ENCODE assay signal across 11 mouse cellular contexts in the genomic region with DNA sequence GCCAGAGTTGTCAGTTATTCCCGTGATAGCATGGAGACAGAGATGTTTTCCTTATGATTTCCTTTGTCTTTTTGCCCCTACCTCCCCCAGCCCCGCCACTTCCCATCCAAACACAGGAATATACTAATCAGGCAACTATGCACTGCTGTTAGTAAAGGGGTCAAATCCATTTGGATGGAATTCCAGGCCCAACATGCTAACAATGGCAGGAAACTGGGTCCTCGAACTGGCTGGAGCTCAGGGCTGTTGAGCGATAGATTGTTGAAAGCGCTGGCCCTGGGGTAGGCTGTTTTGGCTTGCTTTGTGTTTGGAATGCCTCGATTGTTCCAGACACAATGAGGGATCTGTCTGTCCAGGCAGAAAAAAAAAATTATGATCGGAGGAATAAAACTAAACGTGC.
A peak's percentile ranks its signal among the peaks of the same experiment; 100 is the strongest.
DNase-seq lines count a peak whose midpoint lies in the region; ATAC-seq and TF ChIP-seq lines count a peak whose summit lies in the region.
"Had no signal": no experiment of that assay in that cellular context is flagged by ENCODE, and none has a peak within 500 bp of the region (broad histone marks: within the 10 kb centered on the region; RNA-seq: fewer than 3 reads in every experiment).

No protein-coding gene starts in this region.

- H3K9ac ChIP-seq in midbrain, embryonic 11.5 days (ENCODE audit: low read length) = no peak overlapping the region
- H3K9ac ChIP-seq in midbrain, postnatal 0 days (replicated peaks; ENCODE audit: low read length, poor library complexity, severe bottlenecking) = no peak overlapping the region
- no peak overlapping the region for H3K9ac ChIP-seq in heart, embryonic 13.5 days
- H3K9ac ChIP-seq: limb, embryonic 12.5 days; neural tube, embryonic 13.5 days had no signal

- H3K4me1 ChIP-seq in midbrain, embryonic 11.5 days (ENCODE audit: control insufficient read depth, insufficient read depth, low read length) = no peaks in the 10 kb centered on the region
- H3K4me1 ChIP-seq in midbrain, postnatal 0 days (ENCODE audit: insufficient read depth, low read length) = no peaks in the 10 kb centered on the region
- peaks cover 63% of the 10 kb centered on the region for H3K4me1 ChIP-seq in heart, embryonic 13.5 days
- peaks cover 8% of the 10 kb centered on the region; the same call in 1 of the 2 replicates for H3K4me1 ChIP-seq in lung, adult 2 months (ENCODE audit: control insufficient read depth, insufficient read depth, low read length)
- H3K4me1 ChIP-seq: limb, embryonic 12.5 days had no signal

- no peak for ATAC-seq in midbrain, embryonic 11.5 days (ENCODE audit: low FRiP score)
- ATAC-seq in midbrain, postnatal 0 days (ENCODE audit: low FRiP score) = no peak
- no peak for ATAC-seq in heart, embryonic 13.5 days (ENCODE audit: extremely low read depth, insufficient number of reproducible peaks, low FRiP score, low TSS enrichment)

- no peaks in the 10 kb centered on the region for H3K27me3 ChIP-seq in midbrain, embryonic 11.5 days (ENCODE audit: control insufficient read depth, insufficient read depth, low read length)
- no peaks in the 10 kb centered on the region for H3K27me3 ChIP-seq in midbrain, postnatal 0 days (ENCODE audit: insufficient read depth, low read length)
- no peaks in the 10 kb centered on the region for H3K27me3 ChIP-seq in heart, embryonic 13.5 days (replicated peaks)
- H3K27me3 ChIP-seq: limb, embryonic 12.5 days; neural tube, embryonic 13.5 days had no signal

- H3K4me2 ChIP-seq in midbrain, embryonic 11.5 days = no peak overlapping the region
- no peak overlapping the region for H3K4me2 ChIP-seq in midbrain, postnatal 0 days (ENCODE audit: low read depth, low read length, poor library complexity, severe bottlenecking)
- H3K4me2 ChIP-seq in heart, embryonic 13.5 days = no peak overlapping the region
- H3K4me2 ChIP-seq: limb, embryonic 12.5 days; neural tube, embryonic 13.5 days had no signal

- no peaks in the 10 kb centered on the region for H3K9me3 ChIP-seq in midbrain, embryonic 11.5 days (ENCODE audit: control insufficient read depth, low read length)
- no peaks in the 10 kb centered on the region for H3K9me3 ChIP-seq in midbrain, postnatal 0 days (ENCODE audit: low read length)
- H3K9me3 ChIP-seq in heart, embryonic 13.5 days = no peaks in the 10 kb centered on the region
- H3K9me3 ChIP-seq: hindbrain, embryonic 10.5 days; limb, embryonic 12.5 days; neural tube, embryonic 13.5 days had no signal

- no peak for TF ChIP-seq POLR2A in lung, adult 2 months (IDR thresholded peaks at IDR 0.05; ENCODE audit: borderline replicate concordance, extremely low read depth, low read depth, low read length)

- H3K4me3 ChIP-seq in midbrain, embryonic 11.5 days (ENCODE audit: low read depth, low read length) = no peak overlapping the region
- no peak overlapping the region for H3K4me3 ChIP-seq in midbrain, postnatal 0 days (ENCODE audit: low read depth, low read length)
- no peak overlapping the region for H3K4me3 ChIP-seq in heart, embryonic 13.5 days
- no peak overlapping the region for H3K4me3 ChIP-seq in lung, adult 2 months (replicated peaks; ENCODE audit: extremely low read depth, low read depth, low read length)
- H3K4me3 ChIP-seq: hindbrain, embryonic 10.5 days; limb, embryonic 12.5 days; neural tube, embryonic 13.5 days had no signal

- no peak for TF ChIP-seq CTCF in midbrain, postnatal 0 days (IDR thresholded peaks at IDR 0.05)
- TF ChIP-seq CTCF in lung, adult 2 months (IDR thresholded peaks at IDR 0.05; ENCODE audit: insufficient read depth, low read length) = no peak

- H3K27ac ChIP-seq in midbrain, embryonic 11.5 days (ENCODE audit: low read depth, low read length) = no peak overlapping the region
- H3K27ac ChIP-seq in midbrain, postnatal 0 days (ENCODE audit: low read depth, low read length) = no peak overlapping the region
- H3K27ac ChIP-seq in heart, embryonic 13.5 days (replicated peaks) = peak overlapping the region; percentile 79
- H3K27ac ChIP-seq: hindbrain, embryonic 10.5 days; limb, embryonic 12.5 days; neural tube, embryonic 13.5 days had no signal

- no peaks in the 10 kb centered on the region for H3K36me3 ChIP-seq in midbrain, embryonic 11.5 days (ENCODE audit: control insufficient read depth, insufficient read depth, low read length)
- no peaks in the 10 kb centered on the region for H3K36me3 ChIP-seq in midbrain, postnatal 0 days (ENCODE audit: insufficient read depth, low read length)
- H3K36me3 ChIP-seq in heart, embryonic 13.5 days = no peaks in the 10 kb centered on the region
- H3K36me3 ChIP-seq: hindbrain, embryonic 10.5 days; limb, embryonic 12.5 days; neural tube, embryonic 13.5 days had no signal

- 77% methylated on average over 8 of the region's 8 CpGs for WGBS in midbrain, embryonic 11.5 days
- 71% methylated on average over 8 of the region's 8 CpGs for WGBS in midbrain, postnatal 0 days
- WGBS in heart, embryonic 13.5 days = 51% methylated on average over 8 of the region's 8 CpGs
- 36% methylated on average over 8 of the region's 8 CpGs for WGBS in lung, adult 2 months

- DNase-seq in midbrain, embryonic 11.5 days (ENCODE audit: low spot score, missing footprints) = peak; percentile 28
- no peak for DNase-seq in midbrain, postnatal 0 days (ENCODE audit: low spot score)
- DNase-seq in lung, adult 2 months = peak; percentile 17
- DNase-seq in adrenal gland, postnatal 4 days (ENCODE audit: low spot score in 2 of 2) = no peak
- DNase-seq in frontal cortex, postnatal 25 days (ENCODE audit: low spot score in 2 of 2) = no peak
- no peak for DNase-seq in frontal cortex, adult 2 months (ENCODE audit: extremely low spot score in 1 of 2, low spot score in 1 of 2)
- DNase-seq: right cerebral cortex, postnatal 4 days had no signal

Comparison
In these comparisons a context has a peak if more than half of its experiments do, and no peak if none do; other contexts are left out.
1. DNase-seq: peak in midbrain, embryonic 11.5 days (single experiment) and lung, adult 2 months (single experiment); none in midbrain, postnatal 0 days (single experiment), adrenal gland, postnatal 4 days (0 of 2), frontal cortex, postnatal 25 days (0 of 2) and frontal cortex, adult 2 months (0 of 2).